Mouse (Mus musculus) heart, embryonic 13.5 days (tissue): ENCODE measurements at regions not wholly inside any gene's neighbourhood (a gene's known extent, or its start where the extent isn't known, plus 50 kb on each side); places are given as distances from the start of the nearest gene placed in this dataset.

Experiments
- ATAC-seq: fragments of 200-750 bp; cut with Nextera tagmentation; 2 replicates; pipeline ENCODE4 v1.8.0; 2017; ENCODE audit warnings: moderate TSS enrichment; ENCODE audit not compliant: insufficient number of reproducible peaks, low FRiP score, low TSS enrichment; ENCODE audit errors: extremely low read depth
- H3K27ac ChIP-seq: fragments of 300-500 bp; sonication (generic); replicated peaks from 2 replicates; pipeline ENCODE4 v1.5.1; 2015; ENCODE audit warnings: moderate library complexity, mild to moderate bottlenecking, inconsistent platforms
- H3K27me3 ChIP-seq: fragments of 300-500 bp; sonication (generic); replicated peaks from 2 replicates; pipeline ENCODE4 v1.6.1; 2015; ENCODE audit warnings: mild to moderate bottlenecking, inconsistent platforms
- H3K36me3 ChIP-seq: fragments of 300-500 bp; sonication (generic); 2 replicates; pipeline ENCODE4 v1.6.1; 2015; ENCODE audit warnings: mild to moderate bottlenecking, inconsistent platforms
- H3K4me1 ChIP-seq: fragments of 300-500 bp; sonication (generic); 2 replicates; pipeline ENCODE4 v1.6.1; 2015; ENCODE audit warnings: inconsistent platforms
- H3K4me2 ChIP-seq: fragments of 300-500 bp; sonication (generic); 2 replicates; pipeline ENCODE4 v1.6.1; 2015; ENCODE audit warnings: inconsistent platforms, mild to moderate bottlenecking, moderate library complexity
- H3K4me3 ChIP-seq: fragments of 300-500 bp; sonication (generic); 2 replicates; pipeline ENCODE4 v1.5.1; 2015; ENCODE audit warnings: moderate library complexity, mild to moderate bottlenecking, inconsistent platforms
- H3K9ac ChIP-seq: fragments of 300-500 bp; sonication (generic); 2 replicates; pipeline ENCODE4 v1.6.1; 2015; ENCODE audit warnings: inconsistent platforms, mild to moderate bottlenecking, moderate library complexity
- H3K9me3 ChIP-seq: fragments of 300-500 bp; sonication (generic); 2 replicates; pipeline ENCODE4 v1.6.1; 2016; ENCODE audit warnings: inconsistent platforms
- WGBS: fragments of 180-500 bp; shearing (Covaris S2); methylation state at CpG from one replicate; pipeline ENCODE4 v1.1.7; 2015; ENCODE audit warnings: mixed read lengths; 5-methylcytosine and 5-hydroxymethylcytosine counted together

GRCm38 (mm10) chr14:47862556-47862955 lies 214.3 kb downstream of the Ktn1 start:
- Histone ChIP-seq H3K9ac (no peak overlapping the region), H3K4me1 (no peaks in the 10 kb centered on the region), H3K27ac (no peak overlapping the region), H3K4me2 (no peak overlapping the region), H3K4me3 (no peak overlapping the region), H3K36me3 (no peaks in the 10 kb centered on the region), H3K27me3 (no peaks in the 10 kb centered on the region), H3K9me3 (no peaks in the 10 kb centered on the region)
- no peak for ATAC-seq
- 62% methylated on average over 1 of the region's 1 CpGs for WGBS

GRCm38 (mm10) chr14:47863067-47863466 lies 214.8 kb downstream of the Ktn1 start:
- no peaks in the 10 kb centered on the region for H3K27me3 ChIP-seq
- H3K27ac ChIP-seq: no peak overlapping the region
- H3K4me1 ChIP-seq: no peaks in the 10 kb centered on the region
- no peak overlapping the region for H3K4me2 ChIP-seq
- ATAC-seq: no peak
- H3K9ac ChIP-seq: no peak overlapping the region
- no peaks in the 10 kb centered on the region for H3K36me3 ChIP-seq
- no peaks in the 10 kb centered on the region for H3K9me3 ChIP-seq
- no peak overlapping the region for H3K4me3 ChIP-seq
- 65% methylated on average over 5 of the region's 5 CpGs for WGBS

GRCm38 (mm10) chr14:47863701-47864100 lies 215.5 kb downstream of the Ktn1 start:
- H3K27me3 ChIP-seq: no peaks in the 10 kb centered on the region
- H3K4me2 ChIP-seq: no peak overlapping the region
- no peaks in the 10 kb centered on the region for H3K36me3 ChIP-seq
- 73% methylated on average over 6 of the region's 6 CpGs for WGBS
- no peak overlapping the region for H3K27ac ChIP-seq
- ATAC-seq: no peak
- no peak overlapping the region for H3K4me3 ChIP-seq
- no peaks in the 10 kb centered on the region for H3K9me3 ChIP-seq
- H3K9ac ChIP-seq: no peak overlapping the region
- H3K4me1 ChIP-seq: no peaks in the 10 kb centered on the region

GRCm38 (mm10) chr14:47867017-47867416 lies 218.8 kb downstream of the Ktn1 start:
- Histone ChIP-seq H3K4me3 (no peak overlapping the region), H3K27me3 (no peaks in the 10 kb centered on the region), H3K27ac (no peak overlapping the region), H3K4me2 (no peak overlapping the region), H3K36me3 (no peaks in the 10 kb centered on the region), H3K4me1 (no peaks in the 10 kb centered on the region), H3K9me3 (no peaks in the 10 kb centered on the region), H3K9ac (no peak overlapping the region)
- no peak for ATAC-seq
- WGBS: 75% methylated on average over 2 of the region's 2 CpGs

- no peak overlapping the region for H3K4me2 ChIP-seq
- H3K9ac ChIP-seq: no peak overlapping the region
- 68% methylated on average over 3 of the region's 3 CpGs for WGBS
- no peaks in the 10 kb centered on the region for H3K36me3 ChIP-seq
- no peaks in the 10 kb centered on the region for H3K9me3 ChIP-seq
- no peak overlapping the region for H3K27ac ChIP-seq
- no peak for ATAC-seq
- H3K4me1 ChIP-seq: no peaks in the 10 kb centered on the region
- no peaks in the 10 kb centered on the region for H3K27me3 ChIP-seq
- H3K4me3 ChIP-seq: no peak overlapping the region
Measured at GRCm38 (mm10) chr14:47868258-47868780, 220.1 kb downstream of the Ktn1 start.

GRCm38 (mm10) chr14:47876585-47876984 lies 228.3 kb downstream of the Ktn1 start:
- Histone ChIP-seq H3K9ac (no peak overlapping the region), H3K4me2 (no peak overlapping the region), H3K36me3 (no peaks in the 10 kb centered on the region), H3K9me3 (no peaks in the 10 kb centered on the region), H3K27ac (no peak overlapping the region), H3K4me1 (no peaks in the 10 kb centered on the region), H3K4me3 (no peak overlapping the region), H3K27me3 (no peaks in the 10 kb centered on the region)
- ATAC-seq: no peak
- WGBS: 42% methylated on average over 5 of the region's 5 CpGs

GRCm38 (mm10) chr14:47877167-47877566 lies 228.9 kb downstream of the Ktn1 start:
- no peak overlapping the region for H3K4me2 ChIP-seq
- H3K9me3 ChIP-seq: no peaks in the 10 kb centered on the region
- H3K4me1 ChIP-seq: peaks cover under 1% of the 10 kb centered on the region; the same call in 1 of the 2 replicates
- no peak overlapping the region for H3K4me3 ChIP-seq
- WGBS: 79% methylated on average over 3 of the region's 3 CpGs
- no peak for ATAC-seq
- no peaks in the 10 kb centered on the region for H3K36me3 ChIP-seq
- no peaks in the 10 kb centered on the region for H3K27me3 ChIP-seq
- H3K27ac ChIP-seq: no peak overlapping the region
- no peak overlapping the region for H3K9ac ChIP-seq

- H3K4me2 ChIP-seq: no peak overlapping the region
- no peak overlapping the region for H3K27ac ChIP-seq
- peaks cover 4% of the 10 kb centered on the region; the same call in 1 of the 2 replicates for H3K4me1 ChIP-seq
- H3K36me3 ChIP-seq: no peaks in the 10 kb centered on the region
- H3K9me3 ChIP-seq: no peaks in the 10 kb centered on the region
- H3K27me3 ChIP-seq: no peaks in the 10 kb centered on the region
- no peak overlapping the region for H3K4me3 ChIP-seq
- no peak overlapping the region for H3K9ac ChIP-seq
- ATAC-seq: no peak
- WGBS: 79% methylated on average over 5 of the region's 5 CpGs
Measured at GRCm38 (mm10) chr14:47877771-47878443, 229.7 kb downstream of the Ktn1 start.

- 73% methylated on average over 3 of the region's 3 CpGs for WGBS
- Histone ChIP-seq H3K9me3 (no peaks in the 10 kb centered on the region), H3K4me2 (no peak overlapping the region), H3K4me3 (no peak overlapping the region), H3K27ac (no peak overlapping the region), H3K9ac (no peak overlapping the region), H3K4me1 (peaks cover 4% of the 10 kb centered on the region; the same call in 1 of the 2 replicates), H3K36me3 (no peaks in the 10 kb centered on the region), H3K27me3 (peaks cover 9% of the 10 kb centered on the region; the same call in 1 of the 2 replicates)
- ATAC-seq: no peak
Measured at GRCm38 (mm10) chr14:47885326-47885725, 235.3 kb upstream of the Peli2 start.

- 75% methylated on average over 9 of the region's 9 CpGs for WGBS
- Histone ChIP-seq H3K27me3 (peaks cover 9% of the 10 kb centered on the region; the same call in 1 of the 2 replicates), H3K27ac (no peak overlapping the region), H3K4me3 (no peak overlapping the region), H3K9me3 (no peaks in the 10 kb centered on the region), H3K4me1 (no peaks in the 10 kb centered on the region), H3K4me2 (no peak overlapping the region), H3K9ac (no peak overlapping the region), H3K36me3 (no peaks in the 10 kb centered on the region)
- no peak for ATAC-seq
Measured at GRCm38 (mm10) chr14:47890251-47891198, 230.1 kb upstream of the Peli2 start.

GRCm38 (mm10) chr14:47896581-47896980 lies 224.0 kb upstream of the Peli2 start:
- WGBS: 70% methylated on average over 3 of the region's 3 CpGs
- Histone ChIP-seq H3K4me3 (no peak overlapping the region), H3K27me3 (no peaks in the 10 kb centered on the region), H3K27ac (no peak overlapping the region), H3K9me3 (no peaks in the 10 kb centered on the region), H3K4me2 (no peak overlapping the region), H3K9ac (no peak overlapping the region), H3K36me3 (no peaks in the 10 kb centered on the region), H3K4me1 (no peaks in the 10 kb centered on the region)
- ATAC-seq: no peak
